Mouse (Mus musculus): Measurements from ENCODE around the gene Cox15. TPM values are rescaled to one million over a fixed set of nuclear protein-coding genes. Genes with fewer than 3 reads are reported as not detected.

The Cox15 gene
- polyA plus RNA-seq, 1 experiment from 2014 or later, result 11.0 TPM

- Histone ChIP-seq H3K27me3 (ENCODE audit: insufficient read depth, low read length) (no peaks in the 10 kb centered on the region), H3K4me3 (ENCODE audit: low read depth, low read length) (no peak overlapping the region), H3K9ac (no peak overlapping the region), H3K4me2 (no peak overlapping the region), H3K9me3 (ENCODE audit: low read depth, low read length) (no peaks in the 10 kb centered on the region), H3K27ac (ENCODE audit: low read depth) (no peak overlapping the region), H3K36me3 (ENCODE audit: insufficient read depth) (no peaks in the 10 kb centered on the region), H3K4me1 (ENCODE audit: insufficient read depth) (no peaks in the 10 kb centered on the region)
- ATAC-seq (ENCODE audit: insufficient read depth) (no peak), DNase-seq (no peak)
- no peak for TF ChIP-seq CTCF (IDR thresholded peaks at IDR 0.05; ENCODE audit: low read depth)
Measured at GRCm38 (mm10) chr19:43761543-43762256, 8.9 kb upstream of the Cox15 start.

- Histone ChIP-seq H3K36me3 (ENCODE audit: insufficient read depth) (no peaks in the 10 kb centered on the region), H3K4me1 (ENCODE audit: insufficient read depth) (no peaks in the 10 kb centered on the region), H3K4me3 (ENCODE audit: low read depth, low read length) (no peak overlapping the region), H3K27ac (ENCODE audit: low read depth) (no peak overlapping the region), H3K27me3 (ENCODE audit: insufficient read depth, low read length) (no peaks in the 10 kb centered on the region), H3K9me3 (ENCODE audit: low read depth, low read length) (no peaks in the 10 kb centered on the region), H3K9ac (no peak overlapping the region), H3K4me2 (no peak overlapping the region)
- ATAC-seq (ENCODE audit: insufficient read depth) (no peak), DNase-seq (peak; percentile 91)
- WGBS, result 19% methylated on average over 6 of the region's 6 CpGs
- TF ChIP-seq CTCF (IDR thresholded peaks at IDR 0.05; ENCODE audit: low read depth), result peak; percentile 78
Measured at GRCm38 (mm10) chr19:43760504-43760903, 7.7 kb upstream of the Cox15 start.

GRCm38 (mm10) chr19:43754872-43755271 is 2.1 kb upstream of the Cox15 start:
- H3K4me1 ChIP-seq (ENCODE audit: insufficient read depth), result no peaks in the 10 kb centered on the region
- no peak for DNase-seq
- no peaks in the 10 kb centered on the region for H3K9me3 ChIP-seq (ENCODE audit: low read depth, low read length)
- no peak for ATAC-seq (ENCODE audit: insufficient read depth)
- peaks cover 12% of the 10 kb centered on the region for H3K36me3 ChIP-seq (ENCODE audit: insufficient read depth)
- H3K27me3 ChIP-seq (ENCODE audit: insufficient read depth, low read length), result no peaks in the 10 kb centered on the region
- no peak overlapping the region for H3K4me3 ChIP-seq (ENCODE audit: low read depth, low read length)
- H3K27ac ChIP-seq (ENCODE audit: low read depth), result no peak overlapping the region
- no peak overlapping the region for H3K4me2 ChIP-seq
- no peak overlapping the region for H3K9ac ChIP-seq
- TF ChIP-seq CTCF (IDR thresholded peaks at IDR 0.05; ENCODE audit: low read depth), result no peak
- WGBS, result 58% methylated on average over 2 of the region's 2 CpGs

- Histone ChIP-seq H3K4me1 (ENCODE audit: insufficient read depth) (no peaks in the 10 kb centered on the region), H3K27ac (ENCODE audit: low read depth) (no peak overlapping the region), H3K9me3 (ENCODE audit: low read depth, low read length) (no peaks in the 10 kb centered on the region), H3K9ac (no peak overlapping the region), H3K36me3 (ENCODE audit: insufficient read depth) (peaks cover 13% of the 10 kb centered on the region), H3K27me3 (ENCODE audit: insufficient read depth, low read length) (no peaks in the 10 kb centered on the region), H3K4me2 (no peak overlapping the region), H3K4me3 (ENCODE audit: low read depth, low read length) (no peak overlapping the region)
- 67% methylated on average over 2 of the region's 2 CpGs for WGBS
- TF ChIP-seq CTCF (IDR thresholded peaks at IDR 0.05; ENCODE audit: low read depth), result no peak
- no peak for ATAC-seq (ENCODE audit: insufficient read depth)
- DNase-seq, result no peak
Measured at GRCm38 (mm10) chr19:43754237-43754636, 1.4 kb upstream of the Cox15 start.

GRCm38 (mm10) chr19:43753226-43753835 is 531 bp upstream of the Cox15 start:
- Histone ChIP-seq H3K4me2 (peak overlapping the region; percentile 68), H3K9ac (peak overlapping the region; percentile 77), H3K36me3 (ENCODE audit: insufficient read depth) (peaks cover 15% of the 10 kb centered on the region), H3K4me1 (ENCODE audit: insufficient read depth) (no peaks in the 10 kb centered on the region), H3K27me3 (ENCODE audit: insufficient read depth, low read length) (no peaks in the 10 kb centered on the region), H3K9me3 (ENCODE audit: low read depth, low read length) (no peaks in the 10 kb centered on the region), H3K4me3 (ENCODE audit: low read depth, low read length) (peak overlapping the region; percentile 64), H3K27ac (ENCODE audit: low read depth) (peak overlapping the region; percentile 96)
- TF ChIP-seq CTCF (IDR thresholded peaks at IDR 0.05; ENCODE audit: low read depth), result peak; percentile 82
- 1% methylated on average over 24 of the region's 24 CpGs for WGBS
- ATAC-seq (ENCODE audit: insufficient read depth) (peak; percentile 90), DNase-seq (peak; percentile 90)

- H3K36me3 ChIP-seq (ENCODE audit: insufficient read depth), result peaks cover 46% of the 10 kb centered on the region
- no peak for TF ChIP-seq CTCF (IDR thresholded peaks at IDR 0.05; ENCODE audit: low read depth)
Measured at GRCm38 (mm10) chr19:43750008-43750407, 2.8 kb downstream of the Cox15 start.

GRCm38 (mm10) chr19:43747877-43748276 is 4.9 kb downstream of the Cox15 start:
- H3K4me1 ChIP-seq (ENCODE audit: insufficient read depth), result no peaks in the 10 kb centered on the region
- WGBS, result 74% methylated on average over 4 of the region's 4 CpGs
- no peak overlapping the region for H3K4me2 ChIP-seq
- DNase-seq (no peak), ATAC-seq (ENCODE audit: insufficient read depth) (no peak)
- H3K36me3 ChIP-seq (ENCODE audit: insufficient read depth), result peaks cover 62% of the 10 kb centered on the region
- no peaks in the 10 kb centered on the region for H3K27me3 ChIP-seq (ENCODE audit: insufficient read depth, low read length)
- no peak overlapping the region for H3K4me3 ChIP-seq (ENCODE audit: low read depth, low read length)
- H3K9me3 ChIP-seq (ENCODE audit: low read depth, low read length), result no peaks in the 10 kb centered on the region
- TF ChIP-seq CTCF (IDR thresholded peaks at IDR 0.05; ENCODE audit: low read depth), result no peak
- H3K9ac ChIP-seq, result no peak overlapping the region
- H3K27ac ChIP-seq (ENCODE audit: low read depth), result no peak overlapping the region

More at GRCm38 (mm10) chr19:43750008-43750407, 2.8 kb downstream of the Cox15 start:
- no peaks in the 10 kb centered on the region for H3K27me3 ChIP-seq (ENCODE audit: insufficient read depth, low read length)
- DNase-seq (no peak), ATAC-seq (ENCODE audit: insufficient read depth) (no peak)
- no peak overlapping the region for H3K27ac ChIP-seq (ENCODE audit: low read depth)
- no peak overlapping the region for H3K4me2 ChIP-seq
- no peak overlapping the region for H3K9ac ChIP-seq
- 97% methylated on average over 2 of the region's 2 CpGs for WGBS
- H3K4me1 ChIP-seq (ENCODE audit: insufficient read depth), result no peaks in the 10 kb centered on the region
- H3K4me3 ChIP-seq (ENCODE audit: low read depth, low read length), result no peak overlapping the region
- no peaks in the 10 kb centered on the region for H3K9me3 ChIP-seq (ENCODE audit: low read depth, low read length)

All from lung, embryonic 14.5 days (tissue).